Mouse (Mus musculus): ENCODE results near the gene Ccdc155. TPM values are rescaled to one million over a fixed set of nuclear protein-coding genes. Genes with fewer than 3 reads are reported as not detected.

Gene Ccdc155
- polyA plus RNA-seq, 1 experiment from 2014 or later = 0.64 TPM

- Histone ChIP-seq H3K27ac (no peak overlapping the region), H3K36me3 (no peaks in the 10 kb centered on the region), H3K4me2 (no peak overlapping the region), H3K4me3 (replicated peaks) (no peak overlapping the region), H3K4me1 (0 out of 2 replicates have a peak, but pooled peaks cover 7% of the 10 kb centered on the region), H3K27me3 (replicated peaks) (0 out of 2 replicates have a peak, but pooled peaks cover 4% of the 10 kb centered on the region), H3K9ac (no peak overlapping the region), H3K9me3 (no peaks in the 10 kb centered on the region)
- no peak for ATAC-seq (ENCODE audit: insufficient read depth, low FRiP score, low read depth)
- WGBS = 87% methylated on average over 4 of the region's 4 CpGs
These were observed 8.5 kb downstream of the Ccdc155 start for GRCm38 (mm10) chr7:45196176-45196535.

DNA sequence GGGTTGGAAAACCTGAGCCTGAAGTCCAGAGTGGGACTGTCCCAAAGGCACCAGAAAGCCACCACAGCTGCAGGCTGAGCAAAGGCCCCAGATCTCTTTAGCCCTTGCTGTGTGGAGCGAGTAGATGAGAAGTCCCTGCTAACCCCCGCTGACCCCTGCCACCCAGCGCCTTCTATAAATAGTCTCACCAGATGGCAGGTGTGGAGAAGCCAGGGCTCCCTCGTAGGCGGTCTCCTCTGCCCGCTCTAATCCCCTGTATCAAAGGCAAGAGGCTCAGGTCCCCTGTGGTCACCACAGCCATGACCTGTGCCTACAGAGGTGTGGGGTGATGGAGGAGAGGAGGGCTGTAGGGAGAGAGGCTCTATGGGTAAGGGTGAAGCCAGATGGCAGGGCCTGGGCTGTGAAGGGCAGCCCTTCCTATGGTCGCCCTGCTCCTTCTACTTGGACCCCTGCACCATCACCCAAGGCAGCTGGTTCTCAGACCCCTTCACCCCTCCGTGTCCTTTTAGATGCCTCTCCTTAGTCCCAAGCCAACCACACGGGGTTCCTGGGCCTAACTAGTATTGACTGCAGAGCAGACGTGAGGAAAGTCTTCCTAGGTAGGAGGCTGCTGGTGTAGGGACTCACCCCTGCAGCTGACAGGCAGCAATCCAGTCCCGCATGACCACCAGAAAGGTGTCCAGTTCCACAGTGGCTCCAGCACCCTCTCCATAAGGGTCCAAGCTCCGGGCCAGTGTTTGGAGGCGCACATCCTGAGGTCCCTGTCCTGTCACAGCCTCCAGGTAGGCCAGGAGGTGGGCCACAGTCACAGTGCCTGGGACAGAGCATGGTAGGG lies 9.1 kb downstream of the Ccdc155 start:
- H3K27ac ChIP-seq = no peak overlapping the region
- ATAC-seq (ENCODE audit: insufficient read depth, low FRiP score, low read depth) = no peak
- 58% methylated on average over 13 of the region's 13 CpGs for WGBS
- no peaks in the 10 kb centered on the region for H3K9me3 ChIP-seq
- H3K36me3 ChIP-seq = no peaks in the 10 kb centered on the region
- H3K4me3 ChIP-seq (replicated peaks) = no peak overlapping the region
- H3K4me1 ChIP-seq = 0 out of 2 replicates have a peak, but pooled peaks cover 7% of the 10 kb centered on the region
- no peak overlapping the region for H3K4me2 ChIP-seq
- peaks cover 7% of the 10 kb centered on the region; the same call in 1 of the 2 replicates for H3K27me3 ChIP-seq (replicated peaks)
- no peak overlapping the region for H3K9ac ChIP-seq

- no peak overlapping the region for H3K4me3 ChIP-seq (replicated peaks)
- peaks cover 17% of the 10 kb centered on the region for H3K27me3 ChIP-seq (replicated peaks)
- WGBS = 76% methylated on average over 17 of the region's 17 CpGs
- ATAC-seq (ENCODE audit: insufficient read depth, low FRiP score, low read depth) = no peak
- no peak overlapping the region for H3K4me2 ChIP-seq
- H3K27ac ChIP-seq = no peak overlapping the region
- H3K9me3 ChIP-seq = no peaks in the 10 kb centered on the region
- 0 out of 2 replicates have a peak, but pooled peaks cover 7% of the 10 kb centered on the region for H3K4me1 ChIP-seq
- no peaks in the 10 kb centered on the region for H3K36me3 ChIP-seq
- no peak overlapping the region for H3K9ac ChIP-seq
These were observed 10.6 kb downstream of the Ccdc155 start for GRCm38 (mm10) chr7:45193871-45194785.

GRCm38 (mm10) chr7:45193406-45193805 lies 11.3 kb downstream of the Ccdc155 start:
- H3K9me3 ChIP-seq = no peaks in the 10 kb centered on the region
- H3K4me2 ChIP-seq = no peak overlapping the region
- H3K4me1 ChIP-seq = 0 out of 2 replicates have a peak, but pooled peaks cover 7% of the 10 kb centered on the region
- H3K27me3 ChIP-seq (replicated peaks) = peaks cover 21% of the 10 kb centered on the region
- WGBS = 74% methylated on average over 5 of the region's 5 CpGs
- no peak for ATAC-seq (ENCODE audit: insufficient read depth, low FRiP score, low read depth)
- H3K27ac ChIP-seq = no peak overlapping the region
- no peak overlapping the region for H3K4me3 ChIP-seq (replicated peaks)
- no peak overlapping the region for H3K9ac ChIP-seq
- no peaks in the 10 kb centered on the region for H3K36me3 ChIP-seq

DNA sequence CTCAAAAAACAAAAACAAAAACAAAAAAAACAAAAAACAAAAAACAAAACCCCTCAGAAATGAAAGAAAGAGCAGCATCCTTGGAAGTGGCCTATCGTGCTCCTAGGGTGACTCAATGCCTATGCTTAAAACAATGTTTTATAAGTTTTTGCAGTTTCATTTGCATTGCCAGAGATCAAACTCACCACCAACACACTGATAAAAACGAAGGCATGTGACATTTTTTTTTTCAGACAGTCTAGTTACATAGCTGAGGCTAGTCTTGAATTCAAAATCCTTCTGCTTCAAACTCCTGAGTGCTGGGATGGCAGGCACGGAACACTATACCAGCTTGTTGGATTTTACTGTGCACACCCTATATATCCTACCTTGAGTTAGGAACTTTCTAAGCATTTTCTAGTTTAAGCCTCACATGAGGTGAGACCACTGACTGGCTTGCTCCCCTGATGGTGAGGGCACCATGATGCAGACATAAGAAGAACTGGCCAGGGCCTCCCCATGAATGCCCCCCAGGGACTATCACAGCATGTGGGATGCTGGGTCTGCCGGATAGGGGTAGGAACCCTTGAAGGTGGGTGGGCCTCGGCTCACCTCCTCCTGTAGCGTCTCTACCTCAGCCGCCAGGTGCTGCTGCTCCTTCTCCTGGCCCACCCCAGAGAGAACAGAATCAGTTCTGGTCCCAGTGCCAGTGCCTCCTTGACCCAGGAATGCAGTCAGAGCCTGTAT lies 11.9 kb downstream of the Ccdc155 start:
- Histone ChIP-seq H3K4me3 (replicated peaks) (no peak overlapping the region), H3K9ac (no peak overlapping the region), H3K4me2 (no peak overlapping the region), H3K27ac (no peak overlapping the region), H3K36me3 (no peaks in the 10 kb centered on the region), H3K4me1 (0 out of 2 replicates have a peak, but pooled peaks cover 7% of the 10 kb centered on the region), H3K9me3 (no peaks in the 10 kb centered on the region), H3K27me3 (replicated peaks) (peaks cover 23% of the 10 kb centered on the region)
- no peak for ATAC-seq (ENCODE audit: insufficient read depth, low FRiP score, low read depth)
- 85% methylated on average over 7 of the region's 7 CpGs for WGBS

- 7% methylated on average over 8 of the region's 8 CpGs for WGBS
- Histone ChIP-seq H3K4me2 (no peak overlapping the region), H3K27me3 (replicated peaks) (peaks cover 23% of the 10 kb centered on the region), H3K36me3 (no peaks in the 10 kb centered on the region), H3K9ac (no peak overlapping the region), H3K4me1 (0 out of 2 replicates have a peak, but pooled peaks cover 7% of the 10 kb centered on the region), H3K4me3 (replicated peaks) (no peak overlapping the region), H3K9me3 (no peaks in the 10 kb centered on the region), H3K27ac (0 out of 2 replicates have a peak overlapping the region, but pooled peaks have one; percentile 21)
- ATAC-seq (ENCODE audit: insufficient read depth, low FRiP score, low read depth) = peak; percentile 16; the same call in 1 of the 2 replicates
These were observed 12.8 kb downstream of the Ccdc155 start for GRCm38 (mm10) chr7:45191803-45192363.

GRCm38 (mm10) chr7:45191161-45191560 lies 13.5 kb downstream of the Ccdc155 start:
- Histone ChIP-seq H3K9ac (no peak overlapping the region), H3K27ac (no peak overlapping the region)

GRCm38 (mm10) chr7:45190186-45190585 lies 14.5 kb downstream of the Ccdc155 start:
- Histone ChIP-seq H3K4me2 (no peak overlapping the region), H3K9me3 (no peaks in the 10 kb centered on the region), H3K27me3 (replicated peaks) (peaks cover 38% of the 10 kb centered on the region), H3K4me1 (0 out of 2 replicates have a peak, but pooled peaks cover 7% of the 10 kb centered on the region), H3K9ac (no peak overlapping the region), H3K27ac (no peak overlapping the region), H3K36me3 (no peaks in the 10 kb centered on the region), H3K4me3 (replicated peaks) (no peak overlapping the region)
- ATAC-seq (ENCODE audit: insufficient read depth, low FRiP score, low read depth) = no peak
- 88% methylated on average over 6 of the region's 6 CpGs for WGBS

More at GRCm38 (mm10) chr7:45191161-45191560, 13.5 kb downstream of the Ccdc155 start:
- H3K36me3 ChIP-seq = no peaks in the 10 kb centered on the region
- 55% methylated on average over 2 of the region's 2 CpGs for WGBS
- peaks cover 29% of the 10 kb centered on the region for H3K27me3 ChIP-seq (replicated peaks)
- H3K4me2 ChIP-seq = no peak overlapping the region
- H3K9me3 ChIP-seq = no peaks in the 10 kb centered on the region
- no peak for ATAC-seq (ENCODE audit: insufficient read depth, low FRiP score, low read depth)
- 0 out of 2 replicates have a peak, but pooled peaks cover 7% of the 10 kb centered on the region for H3K4me1 ChIP-seq
- no peak overlapping the region for H3K4me3 ChIP-seq (replicated peaks)

DNA sequence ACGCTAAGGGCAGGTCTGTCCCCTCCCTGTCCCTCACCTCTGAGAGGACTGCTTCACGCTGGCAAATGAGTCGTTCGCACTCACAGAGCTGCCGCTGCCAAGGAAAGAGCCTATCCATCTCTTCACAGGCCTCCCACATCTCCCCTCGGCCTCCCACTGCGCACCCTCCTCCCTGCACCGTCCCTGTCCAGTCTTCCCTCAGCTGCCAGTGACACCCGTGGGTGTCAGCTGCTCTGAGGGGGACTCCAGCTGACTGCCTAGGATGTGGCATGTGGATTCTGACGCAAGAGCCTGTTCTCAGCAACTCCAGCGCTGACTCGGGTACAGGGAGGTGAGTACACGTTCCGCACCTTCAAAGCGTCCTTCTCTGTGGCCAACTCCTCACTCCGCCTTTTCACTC lies 15.1 kb downstream of the Ccdc155 start:
- Histone ChIP-seq H3K9me3 (no peaks in the 10 kb centered on the region), H3K9ac (no peak overlapping the region), H3K4me3 (replicated peaks) (no peak overlapping the region), H3K27ac (no peak overlapping the region), H3K36me3 (no peaks in the 10 kb centered on the region), H3K27me3 (replicated peaks) (peaks cover 44% of the 10 kb centered on the region), H3K4me1 (0 out of 2 replicates have a peak, but pooled peaks cover 7% of the 10 kb centered on the region), H3K4me2 (no peak overlapping the region)
- 47% methylated on average over 16 of the region's 16 CpGs for WGBS
- ATAC-seq (ENCODE audit: insufficient read depth, low FRiP score, low read depth) = no peak

- Histone ChIP-seq H3K27ac (no peak overlapping the region), H3K27me3 (replicated peaks) (peaks cover 75% of the 10 kb centered on the region), H3K4me1 (peaks cover 7% of the 10 kb centered on the region; the same call in 1 of the 2 replicates), H3K4me3 (replicated peaks) (no peak overlapping the region), H3K9ac (no peak overlapping the region), H3K36me3 (no peaks in the 10 kb centered on the region), H3K4me2 (no peak overlapping the region), H3K9me3 (no peaks in the 10 kb centered on the region)
- ATAC-seq (ENCODE audit: insufficient read depth, low FRiP score, low read depth) = no peak
- WGBS = 67% methylated on average over 7 of the region's 7 CpGs
These were observed 18.8 kb downstream of the Ccdc155 start for GRCm38 (mm10) chr7:45185921-45186320.

DNA sequence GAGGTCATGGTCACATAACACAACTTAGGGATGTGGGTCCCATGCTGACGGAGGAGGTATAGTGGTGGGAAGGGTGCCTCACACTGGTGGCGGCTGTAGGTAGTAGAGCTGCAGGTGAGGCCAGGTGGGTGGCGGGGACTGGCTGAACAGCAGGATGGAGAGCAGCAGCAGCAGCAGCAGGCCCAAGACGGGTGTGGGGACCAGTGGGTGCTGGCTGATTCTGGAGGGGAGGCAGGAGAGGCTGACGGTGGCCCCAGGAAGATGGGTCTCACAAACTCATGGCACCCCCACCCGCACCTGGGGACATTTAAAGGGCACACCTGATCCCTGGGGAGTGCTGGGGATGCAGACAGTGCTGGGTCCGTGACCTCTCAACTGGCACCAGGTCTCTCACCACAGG lies 21.0 kb downstream of the Ccdc155 start:
- Histone ChIP-seq H3K9ac (no peak overlapping the region), H3K4me2 (no peak overlapping the region), H3K4me1 (peaks cover 7% of the 10 kb centered on the region; the same call in 1 of the 2 replicates), H3K36me3 (no peaks in the 10 kb centered on the region), H3K4me3 (replicated peaks) (no peak overlapping the region), H3K27me3 (replicated peaks) (peaks cover 82% of the 10 kb centered on the region), H3K27ac (no peak overlapping the region), H3K9me3 (no peaks in the 10 kb centered on the region)
- 58% methylated on average over 7 of the region's 7 CpGs for WGBS
- no peak for ATAC-seq (ENCODE audit: insufficient read depth, low FRiP score, low read depth)

All from stomach, embryonic 15.5 days (tissue).